Mouse (Mus musculus): ENCODE measurements around the gene L3mbtl3.

GRCm38 (mm10) chr10:26364326-26364856 lies 11.4 kb downstream of the L3mbtl3 start:
- TF ChIP-seq CTCF (IDR thresholded peaks at IDR 0.05; ENCODE audit: extremely low read depth, insufficient read length, insufficient replicate concordance, low read depth, low read length) = no peak
- TF ChIP-seq POLR2A (IDR thresholded peaks at IDR 0.05; ENCODE audit: low read depth, low read length) = no peak
